Mouse (Mus musculus) large intestine, adult 2 months (tissue): ENCODE data around the gene Ptprr. TPM values are rescaled to one million over a fixed set of nuclear protein-coding genes. Genes with fewer than 3 reads are reported as not detected.

Experiments
- DNase-seq: peaks from one replicate; pipeline ENCODE4 v3.0.0-alpha.2; 2012; ENCODE audit warnings: low read depth, low spot score
- WGBS: fragments of 180-500 bp; shearing (Covaris S2); methylation state at CpG from one replicate; pipeline ENCODE4 v1.1.7; 2018; 5-methylcytosine and 5-hydroxymethylcytosine counted together
- polyA plus RNA-seq: library from polyadenylated mRNA; depleted of rRNA; stranded (reverse); fragments of >200 nt; gene quantifications from 2 replicates; pipeline ENCODE4 v1.2.3, GENCODE M21; 2012; rRNA removed

Gene Ptprr
- 17.7 and 32.3 TPM in 2 replicates for polyA plus RNA-seq

- no peak for DNase-seq
Observed at GRCm38 (mm10) chr10:116017845-116018479, at the start of gene Ptprr. Ptprr (plus strand) TSS chr10:116018213.

GRCm38 (mm10) chr10:115976345-115976744, 41.7 kb upstream of the Ptprr start:
- 71% methylated on average over 7 of the region's 7 CpGs for WGBS
- no peak for DNase-seq

More at GRCm38 (mm10) chr10:116017845-116018479, at the start of gene Ptprr:
- 3% methylated on average over 19 of the region's 19 CpGs for WGBS

GRCm38 (mm10) chr10:115978992-115979391, 39.0 kb upstream of the Ptprr start:
- DNase-seq: no peak
- 67% methylated on average over 7 of the region's 7 CpGs for WGBS

GRCm38 (mm10) chr10:115980018-115980417, 38.0 kb upstream of the Ptprr start:
- WGBS: 70% methylated on average over 2 of the region's 2 CpGs

GRCm38 (mm10) chr10:115984308-115984707, 33.7 kb upstream of the Ptprr start:
- no peak for DNase-seq
- WGBS: 68% methylated on average over 6 of the region's 6 CpGs

More at GRCm38 (mm10) chr10:115980018-115980417, 38.0 kb upstream of the Ptprr start:
- DNase-seq: no peak

GRCm38 (mm10) chr10:116001838-116002237, 16.2 kb upstream of the Ptprr start:
- DNase-seq: no peak
- WGBS: 74% methylated on average over 8 of the region's 8 CpGs

- 41% methylated on average over 6 of the region's 6 CpGs for WGBS
- no peak for DNase-seq
Observed at GRCm38 (mm10) chr10:116006675-116007074, 11.3 kb upstream of the Ptprr start.

- WGBS: 3% methylated on average over 17 of the region's 17 CpGs
- no peak for DNase-seq
Observed at GRCm38 (mm10) chr10:116018480-116018891, 473 bp downstream of the Ptprr start.

GRCm38 (mm10) chr10:116019086-116019860, 1.3 kb downstream of the Ptprr start:
- DNase-seq: no peak

GRCm38 (mm10) chr10:116021081-116021480, 3.1 kb downstream of the Ptprr start:
- 77% methylated on average over 3 of the region's 3 CpGs for WGBS
- no peak for DNase-seq

More at GRCm38 (mm10) chr10:116019086-116019860, 1.3 kb downstream of the Ptprr start:
- WGBS: 12% methylated on average over 20 of the region's 20 CpGs

- WGBS: 76% methylated on average over 1 of the region's 1 CpGs
- DNase-seq: no peak
Observed at GRCm38 (mm10) chr10:116038150-116038549, 20.1 kb downstream of the Ptprr start.

GRCm38 (mm10) chr10:116075954-116076353, 57.9 kb downstream of the Ptprr start:
- DNase-seq: no peak
- 70% methylated on average over 5 of the region's 5 CpGs for WGBS

- 76% methylated on average over 5 of the region's 5 CpGs for WGBS
- DNase-seq: no peak
Observed at GRCm38 (mm10) chr10:116078636-116079035, 60.6 kb downstream of the Ptprr start.

- DNase-seq: no peak
- WGBS: 45% methylated on average over 7 of the region's 7 CpGs
Observed at GRCm38 (mm10) chr10:116079396-116079795, 61.4 kb downstream of the Ptprr start.

- 85% methylated on average over 6 of the region's 6 CpGs for WGBS
- no peak for DNase-seq
Observed at GRCm38 (mm10) chr10:116080841-116081240, 62.8 kb downstream of the Ptprr start.

GRCm38 (mm10) chr10:116083965-116084364, 66.0 kb downstream of the Ptprr start:
- DNase-seq: no peak
- WGBS: 22% methylated on average over 3 of the region's 3 CpGs

- 82% methylated on average over 13 of the region's 13 CpGs for WGBS
- DNase-seq: no peak
Observed at GRCm38 (mm10) chr10:116096466-116096865, 78.5 kb downstream of the Ptprr start.

- WGBS: 79% methylated on average over 7 of the region's 7 CpGs
- no peak for DNase-seq
Observed at GRCm38 (mm10) chr10:116098470-116098869, 80.5 kb downstream of the Ptprr start.

GRCm38 (mm10) chr10:116108176-116108575, 90.2 kb downstream of the Ptprr start:
- WGBS: 65% methylated on average over 4 of the region's 4 CpGs
- no peak for DNase-seq

- WGBS: 64% methylated on average over 1 of the region's 1 CpGs
- no peak for DNase-seq
Observed at GRCm38 (mm10) chr10:116108730-116109129, 90.7 kb downstream of the Ptprr start.

- 95% methylated on average over 11 of the region's 11 CpGs for WGBS
- DNase-seq: no peak
Observed at GRCm38 (mm10) chr10:116112868-116113267, 94.9 kb downstream of the Ptprr start.
